Mouse (Mus musculus): ENCODE data around the gene Sfxn4.
A peak's percentile ranks its signal among the peaks of the same experiment; 100 is the strongest.

The Sfxn4 gene

DNA sequence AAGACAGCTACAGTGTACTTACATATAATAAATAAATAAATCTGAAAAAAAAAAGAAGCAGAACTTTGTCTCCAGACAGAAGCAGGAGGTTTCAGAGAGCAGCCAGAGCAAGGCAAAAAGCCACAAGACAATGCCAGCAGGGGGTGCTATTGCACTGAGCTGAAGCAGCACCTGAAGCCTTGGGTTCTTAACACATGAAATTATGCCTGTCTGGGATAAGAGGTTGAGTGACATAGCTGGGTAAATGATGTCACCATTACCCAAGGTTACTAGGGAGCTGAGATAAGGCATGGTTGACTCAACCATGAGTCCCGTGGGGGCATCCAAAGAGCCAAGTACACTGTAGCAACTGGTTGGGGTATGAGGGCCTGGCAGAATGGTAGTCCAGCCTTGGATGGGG lies 23.5 kb downstream of the Sfxn4 start:
- peak; percentile 69 for DNase-seq (ENCODE audit: low spot score)

DNA sequence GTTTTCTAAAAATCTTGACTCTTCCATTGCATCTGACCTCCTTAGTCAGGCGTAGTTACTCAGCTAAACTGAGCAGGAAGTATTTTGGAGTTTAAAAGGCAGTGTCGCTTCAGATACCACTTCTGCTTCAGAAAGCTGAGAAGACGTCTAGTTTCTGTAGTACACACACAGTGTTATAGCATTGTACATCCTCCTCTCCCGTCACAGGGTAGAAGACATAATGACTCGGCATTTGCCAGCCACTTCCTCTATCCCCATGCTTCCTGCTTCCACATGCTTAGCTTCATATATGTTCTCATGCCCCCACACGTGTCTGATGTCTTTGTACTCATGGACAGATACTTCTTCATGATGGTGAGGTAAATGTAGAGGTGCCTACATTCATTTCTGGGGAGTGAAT lies 42.6 kb downstream of the Sfxn4 start:
- no peak for DNase-seq (ENCODE audit: low spot score)

- no peak for DNase-seq (ENCODE audit: low spot score)
Measured at GRCm38 (mm10) chr19:60813133-60813532, 48.1 kb downstream of the Sfxn4 start.

- no peak for DNase-seq (ENCODE audit: low spot score)
Measured at GRCm38 (mm10) chr19:60812036-60812389, 49.3 kb downstream of the Sfxn4 start.

- peak; percentile 89 for DNase-seq (ENCODE audit: low spot score)
Measured at GRCm38 (mm10) chr19:60811098-60812035, 49.9 kb downstream of the Sfxn4 start, which contains the start of gene Fam45a. TSS of gene Fam45a (plus strand) at chr19:60811585.

GRCm38 (mm10) chr19:60809927-60810326 lies 51.4 kb downstream of the Sfxn4 start:
- no peak for DNase-seq (ENCODE audit: low spot score)

DNA sequence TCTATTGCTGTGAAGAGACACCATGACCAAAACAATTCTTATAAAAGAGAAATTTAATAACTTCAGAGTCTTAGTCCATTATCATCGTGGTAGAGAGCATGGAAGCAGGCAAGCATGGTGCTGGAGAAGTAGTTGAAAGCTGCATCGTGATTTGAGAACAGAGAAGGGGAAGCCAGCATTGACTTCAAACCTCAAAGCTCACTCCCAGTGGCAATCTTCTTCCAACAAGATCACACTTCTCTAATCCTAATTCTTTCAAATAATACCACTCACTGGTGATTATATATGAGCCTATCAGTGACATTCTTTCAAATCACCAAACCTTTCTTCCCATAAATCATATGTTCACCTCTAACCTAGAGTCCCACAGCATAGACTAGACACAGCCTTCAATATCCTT lies 56.4 kb downstream of the Sfxn4 start:
- no peak for DNase-seq (ENCODE audit: low spot score)

GRCm38 (mm10) chr19:60799867-60800569 lies 61.3 kb downstream of the Sfxn4 start:
- no peak for DNase-seq (ENCODE audit: low spot score)

DNA sequence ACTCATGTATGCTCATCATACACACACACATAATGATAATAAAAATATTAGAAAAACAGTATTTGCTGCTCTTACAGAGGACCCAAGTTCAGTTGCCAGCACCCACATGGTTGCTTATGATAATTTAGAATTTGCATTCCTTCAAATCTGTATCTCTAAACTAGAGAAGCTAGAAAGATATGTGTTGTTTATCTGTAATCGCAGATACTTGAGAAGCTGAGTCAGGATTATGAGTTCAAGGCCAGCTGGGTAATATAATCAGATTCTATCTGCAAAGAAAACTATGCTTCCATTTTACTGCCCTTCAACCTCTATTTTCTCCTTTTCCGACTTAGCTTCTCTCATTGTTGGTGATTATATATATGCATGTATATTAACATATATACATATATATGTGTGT lies 63.9 kb downstream of the Sfxn4 start:
- DNase-seq (ENCODE audit: low spot score) = no peak

GRCm38 (mm10) chr19:60795244-60795643 lies 66.0 kb downstream of the Sfxn4 start:
- no peak for DNase-seq (ENCODE audit: low spot score)

DNA sequence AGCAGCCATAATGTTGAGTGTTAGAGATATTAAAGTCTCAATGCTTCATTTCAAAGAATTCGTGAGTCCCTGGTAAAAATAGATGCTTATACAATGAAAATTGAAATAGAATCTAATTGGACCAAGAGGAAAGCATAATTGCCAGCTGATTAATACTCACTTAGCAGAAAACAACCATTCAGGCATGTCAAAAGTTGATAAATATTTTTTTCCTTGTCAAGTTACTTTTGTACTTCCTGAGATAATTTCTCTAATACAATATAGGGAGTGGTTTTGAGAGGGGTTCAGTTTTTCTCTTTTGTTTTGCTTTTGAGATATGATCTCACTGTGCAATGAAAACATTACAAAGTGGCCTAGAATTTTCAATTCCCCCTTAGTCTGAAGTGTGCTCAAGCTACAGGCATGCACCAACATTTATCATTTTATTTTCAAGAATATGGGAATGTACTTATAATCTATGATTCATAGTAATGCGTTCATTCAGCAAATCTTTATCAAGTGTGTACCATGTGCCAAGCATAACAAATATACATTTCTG lies 68.0 kb downstream of the Sfxn4 start:
- no peak for DNase-seq (ENCODE audit: low spot score)

GRCm38 (mm10) chr19:60791164-60791563 lies 70.1 kb downstream of the Sfxn4 start:
- DNase-seq (ENCODE audit: low spot score) = no peak

DNA sequence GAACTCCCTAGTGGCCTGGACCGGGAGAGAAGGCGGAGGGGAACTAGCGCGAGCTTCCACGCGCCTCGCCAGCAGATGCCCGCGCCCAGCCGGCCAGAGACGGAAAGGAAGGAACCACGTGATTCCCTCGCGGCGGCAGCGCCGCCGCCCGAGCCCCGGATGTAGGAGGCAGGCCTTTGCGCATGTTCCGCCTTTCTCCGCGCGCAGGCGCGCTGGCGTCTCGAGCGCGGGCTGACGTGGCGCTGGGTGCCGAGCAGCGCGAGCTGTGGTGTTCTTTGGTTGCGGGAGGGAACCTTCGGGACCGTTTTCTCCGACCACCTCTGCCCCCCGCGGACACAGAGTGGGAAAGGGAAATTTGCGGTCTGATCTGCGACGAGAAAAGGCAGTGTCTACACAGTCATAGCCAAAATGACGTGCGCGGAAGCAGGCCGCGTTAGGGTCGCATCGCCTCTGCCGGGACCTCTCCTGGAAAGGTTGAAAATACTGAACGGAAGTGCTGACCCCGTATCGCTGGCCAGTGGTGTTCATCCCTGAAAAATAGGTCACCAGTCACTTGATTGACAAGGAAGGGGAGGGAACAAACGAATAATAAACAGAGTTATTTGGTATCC lies 70.6 kb downstream of the Sfxn4 start, which contains the start of gene Eif3a:
Gene Eif3a, minus strand, starts transcription at position 108 of the 611 bp plus-strand sequence.
- DNase-seq (ENCODE audit: low spot score) = peak; percentile 92

- peak; percentile 54 for DNase-seq (ENCODE audit: low spot score)
Measured at GRCm38 (mm10) chr19:60789919-60790506, 71.3 kb downstream of the Sfxn4 start.

DNA sequence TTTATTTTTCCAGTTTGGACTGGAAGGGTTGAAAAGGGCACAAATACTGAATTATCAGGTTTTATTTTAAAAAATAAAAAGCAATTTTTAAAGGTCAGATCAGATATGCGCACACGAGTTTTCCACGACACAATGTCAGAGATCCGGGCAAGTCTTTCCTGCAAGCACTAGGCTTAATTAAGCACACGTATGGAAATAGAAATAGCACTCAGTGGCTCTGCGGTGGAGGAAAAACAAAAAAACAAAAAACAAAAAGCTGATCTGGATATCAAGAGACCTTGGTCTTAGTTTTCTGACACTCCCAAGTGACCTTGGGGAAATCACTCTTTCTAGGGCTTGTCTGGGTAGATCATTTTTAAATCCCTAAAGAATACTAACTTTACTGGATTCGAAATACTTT lies 71.8 kb downstream of the Sfxn4 start:
- no peak for DNase-seq (ENCODE audit: low spot score)

GRCm38 (mm10) chr19:60788214-60788960 lies 72.9 kb downstream of the Sfxn4 start:
- DNase-seq (ENCODE audit: low spot score) = no peak

GRCm38 (mm10) chr19:60787465-60788150 lies 73.7 kb downstream of the Sfxn4 start:
- DNase-seq (ENCODE audit: low spot score) = no peak
